Mouse (Mus musculus): ENCODE measurements around the gene Naa35. TPM values are rescaled to one million over a fixed set of nuclear protein-coding genes. Genes with fewer than 3 reads are reported as not detected.
A peak's percentile ranks its signal among the peaks of the same experiment; 100 is the strongest.

Gene Naa35
- polyA plus RNA-seq, 1 experiment from 2014 or later = 22.9 TPM

DNA sequence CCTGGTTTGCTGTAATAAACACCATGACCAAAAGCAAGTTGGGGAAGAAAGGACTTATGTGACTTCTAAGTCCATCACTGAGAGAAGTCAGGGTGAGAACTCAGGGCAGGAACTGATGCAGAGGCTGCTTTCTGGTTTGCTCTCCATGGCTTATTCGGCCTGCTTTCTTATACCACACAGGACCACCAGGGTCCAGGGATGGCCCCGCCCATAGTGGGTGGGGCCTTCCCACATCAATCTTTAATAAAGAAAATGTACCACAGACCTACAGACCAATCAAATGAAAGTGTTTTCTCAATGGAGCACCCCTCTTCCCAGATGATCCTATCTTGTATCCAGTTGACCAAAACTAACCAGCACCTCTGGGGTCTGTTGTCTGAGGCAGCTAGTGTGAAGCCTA, 86.5 kb downstream of the Naa35 start:
- DNase-seq (no peak), ATAC-seq (no peak)
- no peak for TF ChIP-seq EP300 (IDR thresholded peaks at IDR 0.05; ENCODE audit: low read depth)
- TF ChIP-seq CTCF (IDR thresholded peaks at IDR 0.05; ENCODE audit: low read depth) = no peak
- H3K4me1 ChIP-seq (ENCODE audit: insufficient read depth) = peaks cover 52% of the 10 kb centered on the region
- no peak overlapping the region for H3K27ac ChIP-seq (ENCODE audit: low read depth)
- no peak overlapping the region for H3K9ac ChIP-seq (replicated peaks)
- no peaks in the 10 kb centered on the region for H3K27me3 ChIP-seq (ENCODE audit: insufficient read depth, low read length)
- 46% methylated on average over 2 of the region's 2 CpGs for WGBS (ENCODE audit: insufficient replicate concordance)
- H3K9me3 ChIP-seq (ENCODE audit: low read length) = no peaks in the 10 kb centered on the region
- no peak overlapping the region for H3K4me2 ChIP-seq (ENCODE audit: low read depth, low read length)
- H3K36me3 ChIP-seq (replicated peaks; ENCODE audit: insufficient read depth, low read length) = no peaks in the 10 kb centered on the region
- no peak overlapping the region for H3K4me3 ChIP-seq (ENCODE audit: low read depth, low read length)

DNA sequence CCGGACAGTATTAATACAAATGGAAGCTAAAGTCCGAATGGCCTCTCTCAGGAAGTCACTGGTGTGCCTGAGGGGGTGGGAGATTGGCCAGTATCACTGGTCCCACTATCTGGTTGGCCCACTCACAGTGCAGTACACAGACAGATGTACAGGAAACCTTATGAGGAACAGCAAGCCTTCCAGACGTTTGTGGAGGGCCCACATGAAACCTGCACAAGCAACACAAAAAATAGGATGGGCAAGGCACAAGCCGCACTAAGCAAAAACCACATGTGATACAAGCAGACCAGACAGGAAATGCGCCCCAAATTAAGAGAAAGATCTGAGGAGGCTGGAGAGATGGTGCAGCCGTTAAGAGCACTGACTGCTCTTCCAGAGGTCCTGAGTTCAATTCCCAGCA, 87.2 kb downstream of the Naa35 start:
- ATAC-seq = no peak
- 28% methylated on average over 6 of the region's 6 CpGs for WGBS (ENCODE audit: insufficient replicate concordance)
- H3K4me2 ChIP-seq (ENCODE audit: low read depth, low read length) = peak overlapping the region; percentile 7; the same call in 1 of the 2 replicates
- H3K9ac ChIP-seq (replicated peaks) = no peak overlapping the region; the same call in 1 of the 2 replicates
- H3K9me3 ChIP-seq (ENCODE audit: low read length) = no peaks in the 10 kb centered on the region
- DNase-seq = no peak
- H3K27ac ChIP-seq (ENCODE audit: low read depth) = no peak overlapping the region
- H3K27me3 ChIP-seq (ENCODE audit: insufficient read depth, low read length) = no peaks in the 10 kb centered on the region
- H3K4me1 ChIP-seq (ENCODE audit: insufficient read depth) = peaks cover 52% of the 10 kb centered on the region
- no peak for TF ChIP-seq EP300 (IDR thresholded peaks at IDR 0.05; ENCODE audit: low read depth)
- no peak for TF ChIP-seq CTCF (IDR thresholded peaks at IDR 0.05; ENCODE audit: low read depth)
- H3K4me3 ChIP-seq (ENCODE audit: low read depth, low read length) = no peak overlapping the region
- no peaks in the 10 kb centered on the region for H3K36me3 ChIP-seq (replicated peaks; ENCODE audit: insufficient read depth, low read length)

DNA sequence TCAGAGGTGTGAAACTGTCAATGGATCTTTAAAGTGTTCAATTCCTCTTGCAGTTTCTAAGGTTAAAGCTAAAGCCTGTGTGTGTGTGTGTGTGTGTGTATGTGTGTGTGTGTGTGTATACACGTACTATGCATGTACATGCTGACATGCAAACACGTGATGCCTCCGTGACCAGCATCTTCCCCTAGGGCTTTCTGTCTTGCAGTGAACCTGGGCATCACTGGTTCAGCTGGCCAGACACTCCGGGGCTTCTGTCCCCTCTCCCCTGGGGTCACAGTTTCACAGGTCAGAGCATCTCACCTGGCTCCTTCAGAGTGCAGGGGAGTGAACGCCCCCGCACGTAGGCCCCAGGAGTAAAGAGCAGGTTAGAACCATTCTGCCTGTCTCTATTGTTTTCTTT, 88.5 kb downstream of the Naa35 start:
- peak overlapping the region; percentile 34 for H3K9ac ChIP-seq (replicated peaks)
- H3K9me3 ChIP-seq (ENCODE audit: low read length) = no peaks in the 10 kb centered on the region
- ATAC-seq (no peak), DNase-seq (no peak)
- H3K27ac ChIP-seq (ENCODE audit: low read depth) = no peak overlapping the region
- H3K4me2 ChIP-seq (ENCODE audit: low read depth, low read length) = peak overlapping the region; percentile 95
- H3K27me3 ChIP-seq (ENCODE audit: insufficient read depth, low read length) = no peaks in the 10 kb centered on the region
- H3K36me3 ChIP-seq (replicated peaks; ENCODE audit: insufficient read depth, low read length) = no peaks in the 10 kb centered on the region
- peaks cover 40% of the 10 kb centered on the region for H3K4me1 ChIP-seq (ENCODE audit: insufficient read depth)
- TF ChIP-seq EP300 (IDR thresholded peaks at IDR 0.05; ENCODE audit: low read depth) (no peak), CTCF (IDR thresholded peaks at IDR 0.05; ENCODE audit: low read depth) (no peak)
- WGBS (ENCODE audit: insufficient replicate concordance) = 60% methylated on average over 7 of the region's 7 CpGs
- 0 out of 2 replicates have a peak overlapping the region, but pooled peaks have one; percentile 93 for H3K4me3 ChIP-seq (ENCODE audit: low read depth, low read length)

GRCm38 (mm10) chr13:59674215-59674614, 89.2 kb downstream of the Naa35 start:
- ATAC-seq (no peak), DNase-seq (no peak)
- Histone ChIP-seq H3K36me3 (replicated peaks; ENCODE audit: insufficient read depth, low read length) (no peaks in the 10 kb centered on the region), H3K4me2 (ENCODE audit: low read depth, low read length) (peak overlapping the region; percentile 95), H3K9me3 (ENCODE audit: low read length) (no peaks in the 10 kb centered on the region), H3K4me3 (ENCODE audit: low read depth, low read length) (peak overlapping the region; percentile 93), H3K27me3 (ENCODE audit: insufficient read depth, low read length) (no peaks in the 10 kb centered on the region), H3K27ac (ENCODE audit: low read depth) (no peak overlapping the region), H3K9ac (replicated peaks) (peak overlapping the region; percentile 87), H3K4me1 (ENCODE audit: insufficient read depth) (peaks cover 34% of the 10 kb centered on the region)
- WGBS (ENCODE audit: insufficient replicate concordance) = 14% methylated on average over 3 of the region's 3 CpGs
- TF ChIP-seq CTCF (IDR thresholded peaks at IDR 0.05; ENCODE audit: low read depth) (no peak), EP300 (IDR thresholded peaks at IDR 0.05; ENCODE audit: low read depth) (no peak)

- peak; percentile 40 for DNase-seq
- Histone ChIP-seq H3K36me3 (replicated peaks; ENCODE audit: insufficient read depth, low read length) (no peaks in the 10 kb centered on the region), H3K27ac (ENCODE audit: low read depth) (peak overlapping the region; percentile 80), H3K4me2 (ENCODE audit: low read depth, low read length) (peak overlapping the region; percentile 95), H3K9ac (replicated peaks) (peak overlapping the region; percentile 87), H3K4me3 (ENCODE audit: low read depth, low read length) (peak overlapping the region; percentile 93), H3K4me1 (ENCODE audit: insufficient read depth) (peaks cover 29% of the 10 kb centered on the region), H3K27me3 (ENCODE audit: insufficient read depth, low read length) (no peaks in the 10 kb centered on the region), H3K9me3 (ENCODE audit: low read length) (no peaks in the 10 kb centered on the region)
- no peak; the same call in 1 of the 2 replicates for ATAC-seq
- TF ChIP-seq EP300 (IDR thresholded peaks at IDR 0.05; ENCODE audit: low read depth) (no peak), CTCF (IDR thresholded peaks at IDR 0.05; ENCODE audit: low read depth) (no peak)
- 2% methylated on average over 13 of the region's 13 CpGs for WGBS (ENCODE audit: insufficient replicate concordance)
Measured at GRCm38 (mm10) chr13:59674761-59675150, 89.7 kb downstream of the Naa35 start.

DNA sequence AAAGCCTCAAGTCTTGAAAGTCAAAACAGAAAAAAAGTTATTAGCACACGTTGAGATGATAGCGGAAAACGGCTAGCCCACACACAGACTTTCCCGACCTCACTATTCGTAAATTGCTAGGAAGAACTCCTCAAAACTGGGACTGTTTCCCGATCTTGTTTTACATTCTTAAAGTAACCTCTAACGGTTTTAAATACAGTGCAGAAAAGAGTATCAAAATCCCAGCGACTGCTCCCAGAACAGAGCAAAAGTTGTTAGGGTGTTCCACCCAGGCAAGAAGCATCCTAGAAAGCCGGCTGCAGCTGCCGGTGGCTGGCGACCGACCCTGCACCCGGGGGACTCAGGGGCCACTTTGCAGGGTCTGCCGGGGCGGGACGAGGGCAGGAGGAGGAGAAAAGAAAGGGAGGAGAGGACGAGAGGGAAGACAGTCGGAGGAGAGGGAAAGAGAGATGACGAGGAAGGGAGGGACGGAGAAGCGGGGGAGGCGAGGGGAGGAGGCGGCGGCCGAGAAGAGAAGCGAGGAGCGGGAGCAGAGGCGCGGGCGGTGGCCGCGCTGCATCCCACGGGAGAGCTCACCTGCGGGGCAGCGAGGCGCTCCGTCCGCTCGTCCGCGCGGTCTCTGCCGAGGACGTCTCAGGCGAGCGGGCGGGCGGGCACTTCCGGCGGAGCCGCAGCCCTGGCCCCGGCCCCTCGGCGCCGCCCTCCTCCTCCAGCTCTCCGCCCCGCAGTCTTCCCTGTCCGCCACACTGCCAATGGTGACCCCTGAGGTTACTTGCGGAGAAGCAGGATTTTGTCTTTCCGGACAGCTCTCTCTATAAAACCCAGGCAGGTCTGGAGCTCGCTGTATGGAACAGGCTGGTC, 90.3 kb downstream of the Naa35 start, which contains the start of gene Golm1:
Gene Golm1, minus strand, starts transcription at position 661 of the 861 bp plus-strand sequence.
- Histone ChIP-seq H3K4me3 (ENCODE audit: low read depth, low read length) (peak within 1 kb of the TSS; percentile 93), H3K27ac (ENCODE audit: low read depth) (peak within 1 kb of the TSS; percentile 80), H3K36me3 (replicated peaks; ENCODE audit: insufficient read depth, low read length) (no peaks in the 10 kb centered on the region), H3K9ac (replicated peaks) (peak within 1 kb of the TSS; percentile 87), H3K27me3 (ENCODE audit: insufficient read depth, low read length) (no peaks in the 10 kb centered on the region), H3K9me3 (ENCODE audit: low read length) (no peaks in the 10 kb centered on the region), H3K4me2 (ENCODE audit: low read depth, low read length) (peak within 1 kb of the TSS; percentile 95), H3K4me1 (ENCODE audit: insufficient read depth) (peaks cover 29% of the 10 kb centered on the region)
- peak; percentile 80 for DNase-seq
- peak; percentile 79 for ATAC-seq
- TF ChIP-seq CTCF (IDR thresholded peaks at IDR 0.05; ENCODE audit: low read depth) (peak; percentile 25; the same call in 1 of the 2 replicates), EP300 (IDR thresholded peaks at IDR 0.05; ENCODE audit: low read depth) (no peak)
- under 1% methylated on average over 55 of the region's 61 CpGs for WGBS (ENCODE audit: insufficient replicate concordance)

Data from liver, postnatal 0 days (tissue).